Mouse (Mus musculus) kidney, adult 9 months (tissue): ENCODE data around the gene Rspo1.

ENCODE experiments used
- DNase-seq: peaks from one replicate; pipeline ENCODE4 v3.0.0; 2022

The Rspo1 gene

GRCm38 (mm10) chr4:124973296-124973695 is 12.9 kb upstream of the Rspo1 start:
- no peak for DNase-seq

- peak; percentile 19 for DNase-seq
Measured at GRCm38 (mm10) chr4:124978201-124978600, 8.0 kb upstream of the Rspo1 start.

GRCm38 (mm10) chr4:124983893-124984526 is 2.2 kb upstream of the Rspo1 start:
- no peak for DNase-seq

GRCm38 (mm10) chr4:124984871-124985670 is 1.2 kb upstream of the Rspo1 start:
- DNase-seq, result no peak

- DNase-seq, result no peak
Measured at GRCm38 (mm10) chr4:124986739-124987710, 795 bp downstream of the Rspo1 start.

GRCm38 (mm10) chr4:124987711-124988097 is 1.5 kb downstream of the Rspo1 start:
- DNase-seq, result no peak

GRCm38 (mm10) chr4:124988382-124988781 is 2.2 kb downstream of the Rspo1 start:
- no peak for DNase-seq

GRCm38 (mm10) chr4:124989787-124990253 is 3.6 kb downstream of the Rspo1 start:
- DNase-seq, result no peak

GRCm38 (mm10) chr4:124990325-124990724 is 4.1 kb downstream of the Rspo1 start:
- DNase-seq, result no peak

GRCm38 (mm10) chr4:124997479-124998147 is 11.4 kb downstream of the Rspo1 start:
- no peak for DNase-seq

GRCm38 (mm10) chr4:124999548-124999947 is 13.3 kb downstream of the Rspo1 start:
- no peak for DNase-seq

GRCm38 (mm10) chr4:125002978-125003377 is 16.7 kb downstream of the Rspo1 start:
- no peak for DNase-seq

GRCm38 (mm10) chr4:125004886-125005285 is 18.7 kb downstream of the Rspo1 start:
- no peak for DNase-seq

- no peak for DNase-seq
Measured at GRCm38 (mm10) chr4:125007460-125007859, 21.2 kb downstream of the Rspo1 start.

GRCm38 (mm10) chr4:125008220-125008619 is 22.0 kb downstream of the Rspo1 start:
- DNase-seq, result no peak

- DNase-seq, result no peak
Measured at GRCm38 (mm10) chr4:125008712-125009111, 22.5 kb downstream of the Rspo1 start.

GRCm38 (mm10) chr4:125015806-125016635 is 29.8 kb downstream of the Rspo1 start, which contains the start of gene Gnl2:
Gene Gnl2 (plus strand): TSS chr4:125016585.
- no peak for DNase-seq

GRCm38 (mm10) chr4:125017431-125017830 is 31.2 kb downstream of the Rspo1 start:
- no peak for DNase-seq

GRCm38 (mm10) chr4:125020780-125021538 is 34.7 kb downstream of the Rspo1 start:
- DNase-seq, result no peak

GRCm38 (mm10) chr4:125029891-125030614 is 43.8 kb downstream of the Rspo1 start:
- peak; percentile 96 for DNase-seq
